Mouse (Mus musculus) fat pad, adult 2 months (tissue): ENCODE measurements around the gene Olfr538.
"Not testable (repeated sequence)": the region's sequence is repeated elsewhere in the genome, so short reads cannot be mapped to it uniquely, and the experiment has no call there.

ENCODE experiments used
- DNase-seq: peaks from one replicate; pipeline ENCODE4 v3.0.0-alpha.2; 2011; ENCODE audit warnings: low read depth, low spot score; ENCODE audit errors: extremely low read depth

Olfr538 gene

DNA sequence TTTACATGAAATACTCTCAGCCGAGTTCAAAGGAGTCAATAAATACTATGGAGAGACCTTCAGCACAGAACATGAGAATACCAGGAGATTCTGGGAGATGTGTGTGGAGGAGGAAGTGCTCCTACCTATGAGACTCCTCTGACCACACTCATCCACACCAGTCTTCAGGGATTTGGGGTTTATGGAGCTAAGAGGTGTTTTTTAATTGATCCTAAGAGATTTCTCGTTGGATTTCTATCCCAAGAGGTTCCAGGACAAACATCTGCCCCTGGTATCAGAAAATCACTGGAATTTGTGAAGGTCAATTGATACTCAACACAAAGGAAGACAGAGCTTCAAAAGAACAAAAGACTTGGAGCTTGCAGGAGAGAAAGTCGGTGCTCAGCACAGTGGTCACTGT, at the start of gene Olfr538:
TSS of gene Olfr538 (plus strand) at position 301 of the 400 bp plus-strand sequence.
- DNase-seq = no peak

- no peak for DNase-seq
Measured at GRCm38 (mm10) chr7:140539746-140540145, 27.9 kb upstream of the Olfr538 start.

DNA sequence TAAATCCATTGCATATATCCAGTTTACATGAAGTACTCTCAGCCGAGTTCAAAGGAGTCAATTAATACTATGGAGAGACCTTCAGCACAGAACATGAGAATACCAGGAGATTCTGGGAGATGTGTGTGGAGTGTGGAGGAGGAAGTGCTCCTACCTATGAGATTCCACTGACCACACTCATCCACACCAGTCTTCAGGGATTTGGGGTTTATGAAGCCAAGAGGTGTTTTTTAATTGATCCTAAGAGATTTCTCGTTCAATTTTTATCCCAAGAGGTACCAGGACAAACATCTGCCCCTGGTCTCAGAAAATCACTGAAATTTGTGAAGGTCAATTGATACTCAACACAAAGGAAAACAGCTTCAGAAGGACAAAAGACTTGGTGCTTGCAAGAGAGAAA, 33.3 kb downstream of the Olfr538 start, which contains the start of gene Olfr46:
TSS of gene Olfr46 (plus strand) at position 301 of the 400 bp plus-strand sequence.
- DNase-seq = not testable (repeated sequence)
